Mouse (Mus musculus): ENCODE data around the gene Iqsec3.

The Iqsec3 gene

DNA sequence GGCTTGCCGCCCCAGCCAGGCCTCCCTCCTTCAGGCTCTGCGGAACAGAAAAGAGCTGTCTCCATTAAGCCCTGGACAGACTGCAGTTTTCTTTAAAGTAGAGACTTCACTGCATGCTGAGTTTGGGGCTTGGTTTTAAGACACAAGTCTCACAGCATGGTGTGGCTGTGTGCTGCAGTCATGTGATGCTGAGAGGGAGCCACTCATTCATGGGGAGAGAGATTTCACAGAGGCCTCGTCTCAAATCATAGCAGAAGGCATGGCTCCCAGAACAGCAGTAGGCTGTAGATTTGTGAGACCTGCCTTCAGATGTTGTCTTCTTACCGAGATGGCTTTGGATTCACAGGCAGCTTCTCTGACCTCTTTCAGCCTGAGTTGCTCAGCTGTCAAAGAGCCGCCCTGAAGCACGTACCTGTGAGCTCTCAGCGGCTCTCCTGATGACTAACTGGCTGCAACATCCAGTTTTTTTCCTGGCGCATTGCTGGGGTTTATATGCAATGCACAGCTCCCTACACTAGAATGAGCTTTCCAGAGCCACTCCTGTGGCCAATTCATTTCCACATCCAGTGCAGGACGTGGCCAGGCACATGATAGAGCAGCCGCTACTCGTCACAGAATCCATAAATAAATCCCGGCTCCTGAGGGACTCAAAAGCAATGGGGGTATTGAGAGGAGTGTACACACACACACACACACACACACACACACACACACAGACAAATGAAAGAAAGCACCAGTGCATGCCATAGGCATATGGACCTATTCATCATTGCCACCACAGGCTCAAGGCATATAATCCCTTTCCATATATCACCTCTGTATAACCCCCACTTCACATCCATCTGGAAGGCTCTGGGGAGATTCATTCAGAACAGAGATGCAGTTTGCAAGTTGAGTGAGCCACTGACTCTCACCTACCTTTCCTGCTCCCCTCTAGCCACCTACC is 18.7 kb downstream of the Iqsec3 start:
- no peak for DNase-seq (ENCODE audit: low spot score in 2 of 2)

DNA sequence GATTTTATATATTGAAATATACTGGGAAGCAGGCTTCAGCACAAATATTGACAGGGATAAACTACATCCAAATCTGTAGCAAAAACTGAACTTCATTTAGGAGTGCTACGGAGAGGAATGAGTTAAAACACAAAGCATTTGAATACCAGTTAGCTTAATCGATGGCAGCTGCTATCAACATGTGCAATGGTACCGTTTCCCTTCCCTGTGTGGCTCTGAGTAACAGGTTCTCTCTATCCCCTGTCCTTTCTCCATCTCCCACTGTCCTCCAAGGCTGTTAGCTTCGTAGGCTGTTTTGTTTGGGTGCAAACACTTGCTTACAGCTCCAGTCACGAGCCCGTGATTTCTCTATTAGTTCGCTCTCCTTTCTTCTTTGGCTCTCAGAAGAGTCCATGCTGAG is 19.7 kb downstream of the Iqsec3 start:
- no peak for DNase-seq (ENCODE audit: low spot score in 2 of 2)

DNA sequence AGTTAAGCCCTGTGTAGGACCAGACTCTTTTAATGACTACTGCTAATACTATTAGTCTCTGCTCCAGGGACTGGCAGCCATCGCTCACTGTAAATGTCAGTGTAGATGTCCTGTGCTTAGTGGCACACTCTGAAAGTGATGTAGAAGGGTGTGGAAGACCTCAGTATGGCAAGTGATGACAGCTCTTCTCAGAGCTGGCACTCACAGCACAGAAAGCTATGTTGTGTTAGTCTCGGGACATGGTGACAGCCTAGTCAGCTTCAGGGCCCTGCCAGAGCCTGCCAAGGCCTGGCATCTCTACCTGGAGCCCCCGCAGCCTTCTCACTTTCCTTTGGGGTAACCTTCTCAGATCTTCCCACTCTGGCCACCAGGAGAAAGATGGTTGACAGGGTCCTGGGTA is 21.8 kb downstream of the Iqsec3 start:
- DNase-seq (ENCODE audit: low spot score in 2 of 2) = no peak

DNA sequence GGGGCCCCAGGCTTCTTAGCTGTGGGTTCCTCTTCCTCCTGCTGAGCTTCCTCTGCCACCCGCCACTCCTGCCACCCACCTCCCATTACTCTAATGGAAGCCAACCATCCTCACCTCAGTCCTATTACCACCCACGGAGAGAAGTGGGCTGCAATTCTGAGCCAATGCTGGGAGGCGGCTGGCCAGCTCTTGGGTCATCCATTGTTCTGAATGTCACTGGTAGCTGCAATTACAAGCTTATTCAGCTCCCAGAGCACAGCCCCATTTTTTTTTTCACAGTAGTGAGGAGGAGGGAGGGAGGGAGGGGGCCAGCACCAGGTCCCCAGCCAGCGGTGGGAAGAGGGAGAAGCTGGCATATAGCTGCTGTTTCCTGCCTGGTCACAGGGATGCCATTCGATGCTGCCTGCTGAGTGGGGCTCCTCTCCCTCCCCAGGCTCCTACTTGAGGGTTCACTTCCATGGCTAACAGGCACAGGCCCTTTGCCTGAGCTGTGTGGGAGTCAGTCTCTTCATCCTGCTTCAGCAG is 32.7 kb downstream of the Iqsec3 start:
- no peak for DNase-seq (ENCODE audit: low spot score in 2 of 2)

DNA sequence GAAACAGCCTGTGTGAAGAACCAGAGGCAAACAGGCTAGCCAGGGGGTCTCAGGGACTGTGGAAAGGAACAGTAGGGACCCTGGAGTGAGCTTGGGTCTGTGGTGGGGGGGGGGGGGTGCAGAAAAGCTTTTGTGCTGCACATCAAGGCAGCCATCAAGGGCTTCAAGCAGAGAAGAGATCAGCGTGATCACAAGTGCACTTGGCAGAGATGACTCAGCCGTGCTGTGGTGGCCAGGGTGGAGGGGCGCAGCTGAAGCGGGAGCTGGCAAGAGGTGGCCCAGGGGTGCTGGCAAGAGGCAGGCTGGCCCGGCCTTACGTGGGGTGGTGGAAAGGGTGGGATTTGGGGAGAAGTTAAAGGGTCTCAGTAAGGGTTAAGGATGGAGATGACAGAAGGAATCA is 48.6 kb downstream of the Iqsec3 start:
- DNase-seq (ENCODE audit: low spot score in 2 of 2) = no peak

- no peak for DNase-seq (ENCODE audit: low spot score in 2 of 2)
Measured at GRCm38 (mm10) chr6:121424403-121424802, 49.1 kb downstream of the Iqsec3 start.

- no peak for DNase-seq (ENCODE audit: low spot score in 2 of 2)
Measured at GRCm38 (mm10) chr6:121412558-121413297, 60.8 kb downstream of the Iqsec3 start.

- DNase-seq (ENCODE audit: low spot score in 2 of 2) = no peak
Measured at GRCm38 (mm10) chr6:121407571-121408011, 65.9 kb downstream of the Iqsec3 start.

DNA sequence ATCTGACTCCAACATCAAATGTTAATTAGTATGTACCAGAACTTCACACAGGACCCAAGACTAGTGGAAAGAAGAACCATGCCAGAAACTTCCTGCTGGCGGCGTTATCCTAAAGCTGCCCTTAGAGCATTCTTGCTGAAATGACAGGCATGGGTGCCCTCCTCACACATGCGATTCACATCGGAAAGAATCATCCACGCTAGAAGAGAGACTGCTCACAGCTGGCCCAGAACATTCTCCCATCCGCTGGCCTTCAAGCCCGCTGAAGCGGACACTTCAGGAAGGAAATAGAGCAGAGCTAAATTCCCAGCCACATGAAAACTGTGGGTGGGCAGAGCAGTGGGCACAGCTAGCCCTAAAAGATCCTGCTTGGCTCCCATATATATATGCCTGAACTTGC is 68.2 kb downstream of the Iqsec3 start:
- DNase-seq (ENCODE audit: low spot score in 2 of 2) = no peak

GRCm38 (mm10) chr6:121402661-121403244 is 70.7 kb downstream of the Iqsec3 start:
- DNase-seq (ENCODE audit: low spot score in 2 of 2) = no peak

DNA sequence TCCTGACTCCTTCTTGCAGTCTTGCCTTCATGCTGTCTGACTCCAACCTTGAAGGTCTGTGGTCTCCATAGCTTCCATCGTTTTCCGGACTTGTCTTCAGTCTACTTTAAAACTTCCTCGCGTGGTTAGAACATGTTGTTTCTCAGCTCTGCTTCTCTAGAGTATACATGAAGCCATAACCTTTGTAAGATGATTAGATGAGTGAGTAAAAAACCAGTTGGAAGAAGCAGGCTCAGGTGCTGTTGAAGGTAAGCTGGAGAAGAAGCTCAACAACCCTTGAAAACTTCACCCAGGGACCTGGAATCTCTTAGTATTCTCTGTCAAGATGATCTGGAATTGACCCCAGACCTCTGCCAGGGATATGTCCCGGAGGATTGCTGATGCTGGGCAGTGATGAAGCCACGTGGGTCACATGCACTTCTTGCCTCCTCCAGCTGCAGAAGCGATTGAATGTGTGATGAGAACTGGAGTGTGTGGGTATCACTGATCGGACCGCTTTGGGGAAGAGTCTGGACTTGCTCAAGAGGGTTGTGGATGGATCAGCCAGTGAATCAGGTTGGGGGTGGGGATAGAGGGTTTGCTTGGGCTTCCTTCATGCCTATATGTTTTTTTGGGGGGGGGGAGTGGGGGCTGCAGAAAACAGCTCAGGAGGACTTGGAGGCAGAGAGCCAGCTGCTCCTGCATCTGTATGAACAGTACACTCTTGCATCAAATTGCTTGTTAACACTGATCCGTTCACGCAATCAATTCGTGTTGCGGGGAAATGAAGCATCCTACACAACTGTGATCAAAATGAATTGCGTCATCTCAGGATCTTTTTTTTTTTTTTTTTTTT is 71.4 kb downstream of the Iqsec3 start:
- no peak for DNase-seq (ENCODE audit: low spot score in 2 of 2)

DNA sequence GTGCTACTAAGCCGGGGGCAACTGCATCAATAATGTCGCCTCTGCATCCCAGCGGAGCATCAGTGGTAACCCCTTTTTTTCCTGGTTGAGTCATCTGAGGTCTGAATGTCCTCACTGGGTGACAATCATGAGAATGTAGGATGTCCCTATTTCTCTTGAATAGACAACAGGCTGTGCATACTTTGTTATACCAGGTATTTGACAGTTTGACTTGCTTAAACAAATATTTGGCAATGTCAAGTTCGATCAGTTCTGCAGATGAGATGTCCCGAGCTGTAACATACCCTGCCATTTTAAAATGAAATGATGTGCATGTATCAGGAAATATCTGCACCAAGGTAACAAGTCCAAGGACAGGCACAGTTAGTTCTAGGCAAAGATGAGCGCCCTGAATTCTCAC is 72.3 kb downstream of the Iqsec3 start:
- DNase-seq (ENCODE audit: low spot score in 2 of 2) = no peak

DNA sequence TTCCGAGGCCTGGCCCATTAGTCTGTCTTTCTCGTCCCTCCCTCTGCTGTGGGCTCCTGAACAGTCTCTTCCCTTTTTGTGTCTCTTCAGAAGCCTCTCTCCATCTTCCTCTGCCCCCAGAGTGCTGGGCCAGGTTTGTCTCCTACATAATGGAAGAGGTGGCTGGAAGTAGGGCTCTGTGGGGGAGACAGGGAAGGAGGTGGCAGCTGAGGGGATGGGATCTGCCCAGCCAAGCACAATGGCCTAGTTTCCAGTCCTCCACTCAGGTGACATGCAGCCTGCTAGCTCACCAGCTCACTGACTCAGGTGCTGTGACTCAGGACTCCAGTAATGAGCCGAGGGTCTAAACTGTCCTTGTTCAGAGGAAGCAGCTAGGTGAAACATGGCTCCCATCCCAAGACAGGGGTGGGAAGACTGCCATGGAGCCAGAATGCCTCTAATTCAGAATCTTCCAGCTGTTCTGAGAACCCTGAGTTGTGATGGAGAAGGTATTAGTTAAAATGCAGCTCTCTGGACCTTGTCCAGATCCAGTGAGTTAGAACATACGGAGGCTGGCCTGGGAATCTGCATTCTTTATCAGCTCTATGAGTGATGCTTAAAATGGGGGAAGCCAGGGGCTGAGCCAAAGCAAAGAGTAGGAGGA is 80.7 kb downstream of the Iqsec3 start:
- DNase-seq (ENCODE audit: low spot score in 2 of 2) = no peak

DNA sequence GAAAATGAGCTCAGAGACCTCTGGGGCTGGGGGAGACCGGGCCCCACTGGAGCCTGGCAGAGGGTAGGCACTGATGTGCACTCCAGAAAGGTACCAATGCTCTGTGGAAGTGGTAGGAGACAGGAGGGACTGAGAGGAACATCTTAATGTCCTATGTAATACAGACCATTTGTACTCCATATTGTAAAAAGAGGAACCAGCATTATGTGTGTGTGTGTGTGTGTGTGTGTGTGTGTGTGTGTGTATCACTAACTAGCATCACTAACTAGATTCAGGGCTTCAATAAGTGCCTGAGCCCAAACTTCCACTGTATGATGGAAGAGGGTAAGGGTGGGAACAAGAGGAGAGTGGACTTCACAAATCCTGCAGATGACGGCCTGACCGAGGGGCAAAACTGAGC is 88.1 kb downstream of the Iqsec3 start:
- DNase-seq (ENCODE audit: low spot score in 2 of 2) = no peak

GRCm38 (mm10) chr6:121382071-121382470 is 91.4 kb downstream of the Iqsec3 start:
- no peak for DNase-seq (ENCODE audit: low spot score in 2 of 2)

DNA sequence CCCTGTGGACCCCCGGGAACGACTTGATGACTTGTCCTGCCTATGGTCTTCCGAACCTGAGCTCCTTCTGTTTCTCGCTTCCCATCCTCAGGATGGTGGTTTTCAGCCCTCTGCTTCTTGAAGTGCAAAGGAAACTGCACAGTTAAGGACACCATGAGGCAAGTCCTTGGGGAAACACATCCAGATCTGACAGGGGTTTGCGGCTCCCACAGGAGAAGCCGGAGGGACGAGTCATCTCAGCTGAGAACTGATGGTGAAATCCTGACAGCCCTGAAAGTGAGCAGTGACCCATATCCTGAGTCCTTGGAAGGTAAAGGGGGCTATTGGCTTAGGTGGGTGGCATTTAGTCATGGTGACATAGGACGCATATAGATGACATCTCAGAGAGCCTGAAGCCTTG is 92.9 kb downstream of the Iqsec3 start:
- DNase-seq (ENCODE audit: low spot score in 2 of 2) = no peak

DNA sequence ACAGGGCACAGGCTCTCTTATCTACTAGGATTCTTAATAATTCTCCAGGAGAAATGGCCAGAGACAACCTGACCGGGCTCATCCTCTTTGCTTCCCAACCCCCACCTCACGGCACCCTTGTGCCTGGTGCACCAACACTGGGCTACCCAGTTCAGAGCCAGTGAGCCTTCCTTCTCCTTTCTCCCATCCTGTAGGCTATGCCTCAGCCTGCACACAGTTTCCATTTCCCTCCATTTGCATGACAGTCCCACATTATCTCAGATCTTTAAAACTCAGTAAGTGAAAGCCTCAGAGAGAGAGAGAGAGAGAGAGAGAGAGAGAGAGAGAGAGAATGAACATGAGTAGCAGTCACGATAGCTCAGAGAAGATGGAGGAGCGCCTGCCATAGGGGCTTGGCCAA is 95.2 kb downstream of the Iqsec3 start:
- DNase-seq (ENCODE audit: low spot score in 2 of 2) = no peak

DNA sequence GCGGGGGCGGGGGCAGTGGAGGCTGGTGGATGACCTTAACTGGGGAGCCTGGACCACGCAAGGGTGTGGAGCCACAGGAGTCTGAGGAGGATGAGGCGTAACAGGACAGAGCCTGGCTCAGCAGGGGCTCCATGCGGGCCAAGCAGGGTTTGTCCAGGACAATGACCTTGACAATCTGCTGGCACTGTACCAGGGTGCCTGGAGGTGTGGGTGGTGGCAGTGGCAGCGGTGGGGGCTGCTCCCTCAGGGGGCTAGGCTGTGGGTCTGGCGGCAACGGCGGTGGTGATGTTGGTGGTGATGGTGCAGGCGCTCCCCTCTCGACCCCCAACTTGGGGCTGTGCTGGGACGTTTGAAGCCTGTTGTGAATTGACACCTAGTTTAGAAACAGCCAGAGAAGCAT is 97.3 kb downstream of the Iqsec3 start:
- no peak for DNase-seq (ENCODE audit: low spot score in 2 of 2)

DNA sequence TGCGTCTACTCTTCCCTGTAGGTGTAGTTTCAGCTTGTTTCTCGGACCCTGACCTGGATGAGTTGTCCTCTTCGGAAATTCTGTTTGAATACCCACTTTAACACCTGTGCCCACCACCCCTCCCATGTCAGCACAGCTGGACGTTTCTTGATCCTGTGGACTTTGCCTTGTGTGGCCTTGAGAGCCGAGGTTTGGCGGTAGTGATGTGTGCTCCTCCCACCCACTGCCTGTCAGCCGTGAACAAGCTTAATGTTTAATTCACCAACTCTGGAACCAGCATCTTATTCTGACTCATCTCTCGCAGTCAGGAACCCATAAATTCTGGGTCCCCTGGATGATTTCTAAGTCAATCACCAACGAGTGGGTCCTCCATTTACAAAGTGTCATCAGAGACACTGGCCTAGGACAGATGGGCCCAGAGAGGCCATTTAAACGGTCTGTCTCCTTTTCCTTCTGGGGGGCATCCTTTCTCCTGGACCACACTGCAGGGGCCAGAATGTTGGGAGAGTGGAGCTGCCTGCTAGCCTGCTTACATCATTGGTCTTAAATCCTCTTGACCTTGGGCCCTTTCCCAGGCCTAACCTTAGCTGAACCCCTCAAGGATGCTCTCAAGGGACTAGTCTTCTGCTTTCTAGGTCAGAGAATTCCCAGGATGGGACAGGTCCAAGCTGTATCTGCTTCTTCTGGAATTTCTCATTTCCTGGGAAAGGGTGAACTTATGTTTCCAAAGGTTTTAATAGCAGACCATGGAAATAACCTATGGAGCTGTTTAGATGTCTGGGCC is 102.1 kb downstream of the Iqsec3 start:
- DNase-seq (ENCODE audit: low spot score in 2 of 2) = no peak

GRCm38 (mm10) chr6:121367099-121367498 is 106.4 kb downstream of the Iqsec3 start:
- no peak for DNase-seq (ENCODE audit: low spot score in 2 of 2)
